Mouse (Mus musculus): ENCODE results near the gene Gm14744. TPM values are rescaled to one million over a fixed set of nuclear protein-coding genes. Genes with fewer than 3 reads are reported as not detected.
"Not testable (repeated sequence)": the region's sequence is repeated elsewhere in the genome, so short reads cannot be mapped to it uniquely, and the experiment has no call there.

Gm14744 gene
- total RNA-seq (2021) = not detected

- intact Hi-C loops (cut with DNase I); DNase-seq (ENCODE audit: low spot score in 2 of 2): not testable (repeated sequence)
Measured at GRCm38 (mm10) chrX:77864458-77864857, at the start of gene Gm14744. Gm14744 (plus strand) TSS chrX:77864758.

DNA sequence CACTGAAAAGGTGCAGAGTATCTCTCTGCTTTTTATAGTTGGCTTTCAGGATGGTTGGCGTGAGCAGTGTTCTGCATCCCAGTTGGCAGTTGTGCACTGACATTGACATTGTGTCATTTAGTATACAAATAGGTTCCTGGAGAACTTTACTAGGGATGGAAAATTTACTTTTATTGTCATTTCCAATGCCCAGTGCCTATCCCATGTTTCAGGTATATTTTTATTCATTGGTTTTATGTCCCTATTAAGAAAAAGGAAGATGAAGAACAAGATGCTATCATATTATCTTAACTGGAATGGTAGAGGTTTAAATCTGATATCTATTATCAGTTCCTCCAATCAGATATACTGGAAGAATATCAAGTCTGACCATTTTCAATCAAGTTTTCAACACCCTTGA, 11.0 kb upstream of the Gm14744 start, which contains the start of gene Pbsn:
TSS of gene Pbsn (minus strand) at position 101 of the 400 bp plus-strand sequence.
- intact Hi-C loops (cut with DNase I) = no loop called here
- DNase-seq (ENCODE audit: low spot score in 2 of 2) = no peak

DNA sequence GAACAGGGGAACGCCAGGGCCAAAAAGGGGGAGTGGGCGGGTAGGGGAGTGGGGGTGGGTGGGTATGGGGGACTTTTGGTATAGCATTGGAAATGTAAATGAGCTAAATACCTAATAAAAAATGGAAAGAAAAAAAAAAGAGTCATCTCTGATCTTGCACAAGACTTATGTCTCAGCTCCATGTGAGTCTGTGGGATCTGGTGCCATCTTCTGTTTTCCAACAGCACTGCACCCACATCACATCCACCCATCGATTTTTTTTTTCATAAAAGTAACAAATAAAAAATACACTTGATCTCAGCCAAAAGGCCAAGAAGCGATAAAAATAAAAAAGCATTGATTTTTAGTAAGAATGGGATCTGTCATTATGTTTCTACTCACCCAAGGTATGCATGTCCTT, 15.5 kb downstream of the Gm14744 start:
- DNase-seq (ENCODE audit: low spot score in 2 of 2); intact Hi-C loops (cut with DNase I): not testable (repeated sequence)

Other genes starting within 250 kb of the Gm14744 start
- gene Prkx, start 68.5 kb upstream of the Gm14744 start, total RNA-seq (2021) = 10 to 100 TPM in 1 of 2 experiments, 1 to 10 TPM in 1; 8.7 to 10.5 TPM
- not detected for gene Pbsn, start 11.1 kb upstream of the Gm14744 start, total RNA-seq (2021)
- gene 5430402E10Rik, start 60.3 kb downstream of the Gm14744 start, total RNA-seq (2021) = not detected
- not detected for gene Obp1a, start 226.6 kb downstream of the Gm14744 start, total RNA-seq (2021)

Data from left cerebral cortex, postnatal 25 days (tissue).